Mouse (Mus musculus) lung, embryonic 16.5 days (tissue): ENCODE results near the gene Cacng4. TPM values are rescaled to one million over a fixed set of nuclear protein-coding genes. Genes with fewer than 3 reads are reported as not detected.

ENCODE experiments used
- ATAC-seq: fragments of 200-750 bp; cut with Nextera tagmentation; 2 replicates; pipeline ENCODE4 v1.8.0; 2017; ENCODE audit warnings: low read depth, mild to moderate bottlenecking, moderate library complexity
- H3K27ac ChIP-seq: fragments of 300-500 bp; sonication (generic); 2 replicates; pipeline ENCODE4 v1.5.1; 2014; ENCODE audit warnings: mild to moderate bottlenecking, control low read depth, low read length
- H3K27me3 ChIP-seq: fragments of 300-500 bp; sonication (generic); 2 replicates; pipeline ENCODE4 v1.6.1; 2014; ENCODE audit warnings: low read depth, low read length, mixed read lengths; ENCODE audit not compliant: control insufficient read depth, insufficient read depth
- H3K36me3 ChIP-seq: fragments of 300-500 bp; sonication (generic); 2 replicates; pipeline ENCODE4 v1.6.1; 2014; ENCODE audit warnings: low read length; ENCODE audit not compliant: control insufficient read depth, insufficient read depth
- H3K4me1 ChIP-seq: fragments of 300-500 bp; sonication (generic); replicated peaks from 2 replicates; pipeline ENCODE4 v1.6.1; 2014; ENCODE audit warnings: low read length, mixed read lengths; ENCODE audit not compliant: control insufficient read depth, insufficient read depth
- H3K4me2 ChIP-seq: fragments of 300-500 bp; sonication (generic); 2 replicates; pipeline ENCODE4 v1.6.1; 2014; ENCODE audit warnings: low read depth, low read length, control low read depth
- H3K4me3 ChIP-seq: fragments of 300-500 bp; sonication (generic); 2 replicates; pipeline ENCODE4 v1.5.1; 2014; ENCODE audit warnings: mild to moderate bottlenecking, low read length, control low read depth
- H3K9ac ChIP-seq: fragments of 300-500 bp; sonication (generic); 2 replicates; pipeline ENCODE4 v1.6.1; 2014; ENCODE audit warnings: low read length, control low read depth
- H3K9me3 ChIP-seq: fragments of 300-500 bp; sonication (generic); 2 replicates; pipeline ENCODE4 v1.6.1; 2016; ENCODE audit warnings: low read length; ENCODE audit not compliant: control insufficient read depth
- WGBS: fragments of 180-500 bp; shearing (Covaris S2); extraction: QIAGEN DNeasy Blood & Tissue Kit; methylation state at CpG from one replicate; pipeline ENCODE4 v1.1.7; 2014; 5-methylcytosine and 5-hydroxymethylcytosine counted together
- polyA plus RNA-seq: library from polyadenylated mRNA; unstranded; fragments of >200 nt; fragmentation: Nextera tagmentation; extraction: Ambion mirVana; gene quantifications from 2 replicates; pipeline ENCODE4 v1.2.1, GENCODE M21; 2015

Cacng4 gene
- polyA plus RNA-seq = 1.1 and 1.4 TPM in 2 replicates

- Histone ChIP-seq H3K9me3 (no peaks in the 10 kb centered on the region), H3K27me3 (peaks cover 59% of the 10 kb centered on the region), H3K4me3 (peak within 1 kb of the TSS; percentile 63), H3K9ac (peak within 1 kb of the TSS; percentile 60), H3K4me2 (peak within 1 kb of the TSS; percentile 99), H3K36me3 (no peaks in the 10 kb centered on the region), H3K27ac (no peak within 1 kb of the TSS), H3K4me1 (peaks cover 24% of the 10 kb centered on the region)
- under 1% methylated on average over 14 of the region's 73 CpGs for WGBS
- peak; percentile 72 for ATAC-seq
Observed at GRCm38 (mm10) chr11:107794547-107795269, at the start of gene Cacng4. Cacng4 (minus strand) TSS chr11:107794557.

- Histone ChIP-seq H3K4me3 (no peak overlapping the region), H3K27me3 (no peaks in the 10 kb centered on the region), H3K9me3 (no peaks in the 10 kb centered on the region), H3K27ac (no peak overlapping the region), H3K9ac (no peak overlapping the region), H3K4me1 (no peaks in the 10 kb centered on the region), H3K4me2 (no peak overlapping the region), H3K36me3 (no peaks in the 10 kb centered on the region)
- WGBS = 46% methylated on average over 7 of the region's 7 CpGs
- no peak for ATAC-seq
Observed at GRCm38 (mm10) chr11:107833351-107834040, 39.1 kb upstream of the Cacng4 start.

- H3K9ac ChIP-seq = no peak overlapping the region
- no peaks in the 10 kb centered on the region for H3K9me3 ChIP-seq
- no peak for ATAC-seq
- WGBS = 28% methylated on average over 5 of the region's 5 CpGs
- no peaks in the 10 kb centered on the region for H3K36me3 ChIP-seq
- H3K27me3 ChIP-seq = no peaks in the 10 kb centered on the region
- no peaks in the 10 kb centered on the region for H3K4me1 ChIP-seq
- no peak overlapping the region for H3K4me3 ChIP-seq
- no peak overlapping the region for H3K4me2 ChIP-seq
- H3K27ac ChIP-seq = no peak overlapping the region
Observed at GRCm38 (mm10) chr11:107817196-107817595, 22.8 kb upstream of the Cacng4 start.

- Histone ChIP-seq H3K9ac (no peak overlapping the region), H3K27me3 (no peaks in the 10 kb centered on the region), H3K27ac (no peak overlapping the region), H3K4me2 (no peak overlapping the region), H3K9me3 (no peaks in the 10 kb centered on the region), H3K4me1 (no peaks in the 10 kb centered on the region), H3K4me3 (no peak overlapping the region), H3K36me3 (no peaks in the 10 kb centered on the region)
- WGBS = 24% methylated on average over 21 of the region's 21 CpGs
- no peak for ATAC-seq
Observed at GRCm38 (mm10) chr11:107812941-107813648, 18.7 kb upstream of the Cacng4 start.

GRCm38 (mm10) chr11:107812429-107812828 is 18.1 kb upstream of the Cacng4 start:
- H3K9ac ChIP-seq = no peak overlapping the region
- H3K4me2 ChIP-seq = no peak overlapping the region
- no peaks in the 10 kb centered on the region for H3K4me1 ChIP-seq
- H3K27ac ChIP-seq = no peak overlapping the region
- no peak overlapping the region for H3K4me3 ChIP-seq
- WGBS = 61% methylated on average over 4 of the region's 4 CpGs
- H3K36me3 ChIP-seq = no peaks in the 10 kb centered on the region
- ATAC-seq = no peak
- no peaks in the 10 kb centered on the region for H3K9me3 ChIP-seq
- H3K27me3 ChIP-seq = no peaks in the 10 kb centered on the region

GRCm38 (mm10) chr11:107808508-107808907 is 14.2 kb upstream of the Cacng4 start:
- H3K4me3 ChIP-seq = no peak overlapping the region
- no peak overlapping the region for H3K27ac ChIP-seq
- H3K4me1 ChIP-seq = no peaks in the 10 kb centered on the region
- no peak for ATAC-seq
- no peaks in the 10 kb centered on the region for H3K27me3 ChIP-seq
- no peak overlapping the region for H3K4me2 ChIP-seq
- H3K9ac ChIP-seq = no peak overlapping the region
- H3K36me3 ChIP-seq = no peaks in the 10 kb centered on the region
- no peaks in the 10 kb centered on the region for H3K9me3 ChIP-seq
- WGBS = 57% methylated on average over 8 of the region's 8 CpGs

- WGBS = 60% methylated on average over 1 of the region's 1 CpGs
- no peaks in the 10 kb centered on the region for H3K27me3 ChIP-seq
- H3K9ac ChIP-seq = no peak overlapping the region
- no peak for ATAC-seq
- H3K4me1 ChIP-seq = no peaks in the 10 kb centered on the region
- no peaks in the 10 kb centered on the region for H3K36me3 ChIP-seq
- H3K9me3 ChIP-seq = no peaks in the 10 kb centered on the region
- H3K4me3 ChIP-seq = no peak overlapping the region
- no peak overlapping the region for H3K4me2 ChIP-seq
- H3K27ac ChIP-seq = no peak overlapping the region
Observed at GRCm38 (mm10) chr11:107806058-107806457, 11.7 kb upstream of the Cacng4 start.

GRCm38 (mm10) chr11:107801946-107802345 is 7.6 kb upstream of the Cacng4 start:
- Histone ChIP-seq H3K27ac (no peak overlapping the region), H3K36me3 (no peaks in the 10 kb centered on the region), H3K4me1 (no peaks in the 10 kb centered on the region), H3K9me3 (no peaks in the 10 kb centered on the region), H3K9ac (no peak overlapping the region), H3K4me3 (no peak overlapping the region), H3K27me3 (peaks cover 19% of the 10 kb centered on the region), H3K4me2 (no peak overlapping the region)
- ATAC-seq = no peak
- WGBS = 70% methylated on average over 3 of the region's 3 CpGs

- WGBS = 28% methylated on average over 9 of the region's 9 CpGs
- peaks cover 39% of the 10 kb centered on the region for H3K27me3 ChIP-seq
- peaks cover 13% of the 10 kb centered on the region for H3K4me1 ChIP-seq
- no peak overlapping the region for H3K4me2 ChIP-seq
- H3K9me3 ChIP-seq = no peaks in the 10 kb centered on the region
- no peak overlapping the region for H3K9ac ChIP-seq
- H3K4me3 ChIP-seq = no peak overlapping the region
- no peaks in the 10 kb centered on the region for H3K36me3 ChIP-seq
- no peak for ATAC-seq
- no peak overlapping the region for H3K27ac ChIP-seq
Observed at GRCm38 (mm10) chr11:107799331-107799730, 5.0 kb upstream of the Cacng4 start.
